Mouse (Mus musculus): ENCODE data around the gene Cpsf4.
"Not testable (repeated sequence)": the region's sequence is repeated elsewhere in the genome, so short reads cannot be mapped to it uniquely, and the experiment has no call there.

The Cpsf4 gene

GRCm38 (mm10) chr5:145166536-145167305, at the start of gene Cpsf4, which contains the start of gene Ptcd1:
Gene Cpsf4, plus strand, starts transcription at chr5:145167213.
Gene Ptcd1, minus strand, starts transcription at chr5:145167108.
- peak; percentile 99 for DNase-seq (ENCODE audit: low read depth, low spot score)

DNA sequence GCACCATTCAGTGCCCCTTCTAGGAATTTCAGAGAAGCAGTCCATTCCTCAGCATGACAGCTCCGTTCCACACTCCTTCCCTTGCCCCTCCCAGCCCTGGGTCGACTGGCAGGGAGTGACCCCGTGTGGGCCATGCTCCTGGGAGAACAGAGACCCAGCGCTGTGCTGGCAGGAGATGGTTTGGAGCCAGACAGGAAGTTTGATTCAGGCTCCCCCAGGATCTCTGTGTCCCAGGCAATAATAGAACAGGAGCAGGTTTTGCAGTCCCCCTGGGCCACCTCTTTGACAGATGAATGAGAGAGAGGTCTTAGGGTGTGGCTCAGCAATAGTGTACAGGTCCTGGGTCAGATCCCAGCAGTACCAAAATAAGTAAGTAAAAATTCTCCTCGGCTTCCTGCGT, 49.0 kb upstream of the Cpsf4 start:
- no peak for DNase-seq (ENCODE audit: low read depth, low spot score)

GRCm38 (mm10) chr5:145118461-145118860, 48.6 kb upstream of the Cpsf4 start:
- no peak for DNase-seq (ENCODE audit: low read depth, low spot score)

- DNase-seq (ENCODE audit: low read depth, low spot score), result no peak
These were observed 47.6 kb upstream of the Cpsf4 start for GRCm38 (mm10) chr5:145119385-145119784.

GRCm38 (mm10) chr5:145120921-145121320, 46.1 kb upstream of the Cpsf4 start:
- no peak for DNase-seq (ENCODE audit: low read depth, low spot score)

DNA sequence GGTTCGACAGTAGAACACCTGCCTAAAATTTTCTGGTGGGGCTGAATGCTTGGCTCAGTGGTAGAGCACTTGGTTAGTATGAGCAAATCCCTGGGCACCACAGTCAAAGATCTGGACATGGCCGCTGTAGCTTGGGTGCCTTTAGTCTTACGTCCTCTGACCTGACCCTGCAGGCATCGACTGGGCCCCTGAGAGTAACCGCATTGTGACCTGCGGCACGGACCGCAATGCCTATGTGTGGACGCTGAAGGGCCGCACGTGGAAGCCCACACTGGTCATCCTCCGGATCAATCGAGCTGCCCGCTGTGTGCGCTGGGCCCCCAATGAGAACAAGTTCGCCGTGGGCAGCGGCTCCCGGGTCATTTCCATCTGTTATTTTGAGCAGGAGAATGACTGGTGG, 43.6 kb upstream of the Cpsf4 start:
- DNase-seq (ENCODE audit: low read depth, low spot score), result no peak

- DNase-seq (ENCODE audit: low read depth, low spot score), result no peak
These were observed 40.4 kb upstream of the Cpsf4 start for GRCm38 (mm10) chr5:145126580-145126979.

DNA sequence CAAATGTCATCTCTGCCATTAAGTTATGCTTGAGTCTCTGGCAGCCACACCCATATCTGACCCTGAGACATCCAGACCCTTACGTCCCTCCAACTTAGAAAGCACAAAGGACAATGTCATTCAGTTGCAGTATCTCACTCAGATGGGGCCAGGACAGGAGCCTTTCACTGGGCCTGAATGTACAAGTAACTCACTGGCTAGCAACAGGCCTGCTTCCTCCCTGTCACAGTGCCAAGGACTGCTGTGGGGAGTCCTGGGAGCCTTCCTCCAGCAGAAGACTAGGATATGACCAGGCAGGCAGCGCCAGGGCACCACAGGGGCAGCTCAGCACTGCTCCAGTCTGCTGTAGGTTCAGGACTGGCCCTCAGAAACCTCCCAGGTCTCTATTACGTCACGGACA, 37.9 kb upstream of the Cpsf4 start:
- no peak for DNase-seq (ENCODE audit: low read depth, low spot score)

GRCm38 (mm10) chr5:145129773-145130172, 37.2 kb upstream of the Cpsf4 start:
- DNase-seq (ENCODE audit: low read depth, low spot score), result not testable (repeated sequence)

DNA sequence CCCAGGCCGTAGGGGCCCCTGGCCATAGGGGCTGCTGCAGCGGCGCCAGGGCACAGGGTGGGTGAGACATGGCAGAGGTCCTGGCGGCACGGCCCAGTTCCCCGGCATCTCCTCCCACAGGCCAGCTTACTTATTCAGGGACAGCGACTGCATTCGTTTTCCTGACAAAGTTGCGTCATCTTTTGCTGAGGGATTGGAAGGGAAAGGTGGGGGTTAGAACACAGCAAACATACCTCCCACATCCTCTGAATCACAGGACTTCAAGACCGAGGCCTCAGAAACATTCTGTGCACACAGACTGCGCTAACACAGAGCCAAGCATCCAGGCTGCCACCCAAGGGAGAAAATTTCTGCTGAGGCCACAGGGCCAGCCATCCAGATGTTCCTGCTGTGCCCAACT, 36.8 kb upstream of the Cpsf4 start:
- DNase-seq (ENCODE audit: low read depth, low spot score), result no peak

DNA sequence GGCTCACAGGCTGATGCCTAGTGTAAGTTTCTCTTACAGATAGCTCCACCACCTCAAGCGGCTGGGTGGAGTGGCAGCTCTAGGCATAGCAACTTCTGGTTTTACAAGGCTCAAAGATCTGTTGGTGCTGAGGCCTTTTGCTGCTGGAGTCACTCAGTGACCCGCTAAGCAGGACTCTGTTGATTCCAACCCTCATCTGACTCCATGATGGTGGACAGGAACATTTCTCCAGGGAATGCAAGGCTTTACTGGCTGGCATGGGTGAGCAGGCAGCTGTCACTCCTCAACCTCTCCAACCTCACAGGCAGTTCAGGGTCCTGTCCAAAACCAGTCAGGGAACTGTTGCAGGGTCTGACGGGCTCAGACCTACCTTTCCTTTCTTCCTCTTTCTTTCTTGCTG, 36.0 kb upstream of the Cpsf4 start:
- no peak for DNase-seq (ENCODE audit: low read depth, low spot score)

- not testable (repeated sequence) for DNase-seq (ENCODE audit: low read depth, low spot score)
These were observed 33.7 kb upstream of the Cpsf4 start for GRCm38 (mm10) chr5:145133275-145133674.

GRCm38 (mm10) chr5:145138836-145139235, 28.2 kb upstream of the Cpsf4 start:
- DNase-seq (ENCODE audit: low read depth, low spot score), result no peak

DNA sequence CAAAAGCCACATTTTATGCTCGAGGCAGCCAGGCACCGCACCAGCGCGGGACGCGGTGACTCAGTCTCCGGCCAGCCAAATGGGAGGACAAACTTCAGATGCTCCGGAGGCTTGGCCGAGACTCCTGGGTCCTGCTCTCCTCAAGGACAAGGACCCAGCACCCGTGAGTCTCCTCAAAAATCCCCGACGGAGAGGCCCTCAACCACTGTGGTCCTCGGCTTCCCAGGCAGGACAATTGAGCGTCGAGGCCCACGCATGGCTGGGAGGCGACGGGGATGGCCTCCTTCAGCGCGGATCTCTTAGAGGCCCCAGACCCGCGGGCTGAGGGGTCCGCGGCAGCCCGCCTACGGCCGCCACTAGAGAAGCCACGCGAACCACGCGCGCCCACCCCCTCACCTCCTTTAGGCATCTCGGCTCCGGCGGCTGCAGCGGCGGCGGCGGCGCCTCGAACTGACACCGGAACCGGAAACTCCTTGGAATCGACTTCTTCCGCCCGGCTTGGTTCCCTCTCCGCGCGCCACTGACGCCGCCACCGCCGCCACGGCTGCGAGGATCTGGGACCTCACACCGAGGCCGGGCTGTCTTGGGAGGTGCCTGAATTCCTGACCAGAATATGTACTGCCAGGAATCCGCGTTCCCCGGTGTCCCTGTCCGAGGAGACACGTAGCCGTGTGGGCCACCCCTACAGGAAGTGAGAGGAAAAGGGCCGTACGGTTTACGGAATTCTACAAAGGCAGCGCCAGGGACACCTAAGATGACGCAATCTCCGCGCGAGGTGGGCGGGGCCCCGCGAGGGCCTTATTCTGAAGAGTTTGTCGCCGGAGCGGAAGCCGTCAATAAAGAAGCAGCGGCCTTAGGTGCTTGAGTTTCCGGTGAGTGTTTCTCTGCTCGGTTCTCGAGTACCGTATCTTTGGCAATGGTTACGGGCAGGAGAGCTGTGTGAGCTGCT, 27.2 kb upstream of the Cpsf4 start, which contains the start of the genes Pdap1 and Bud31:
Gene Pdap1 (minus strand): TSS at position 668 of the 949 bp plus-strand sequence.
Gene Bud31 (plus strand): TSS at position 792 of the 949 bp plus-strand sequence.
- peak; percentile 91 for DNase-seq (ENCODE audit: low read depth, low spot score)

DNA sequence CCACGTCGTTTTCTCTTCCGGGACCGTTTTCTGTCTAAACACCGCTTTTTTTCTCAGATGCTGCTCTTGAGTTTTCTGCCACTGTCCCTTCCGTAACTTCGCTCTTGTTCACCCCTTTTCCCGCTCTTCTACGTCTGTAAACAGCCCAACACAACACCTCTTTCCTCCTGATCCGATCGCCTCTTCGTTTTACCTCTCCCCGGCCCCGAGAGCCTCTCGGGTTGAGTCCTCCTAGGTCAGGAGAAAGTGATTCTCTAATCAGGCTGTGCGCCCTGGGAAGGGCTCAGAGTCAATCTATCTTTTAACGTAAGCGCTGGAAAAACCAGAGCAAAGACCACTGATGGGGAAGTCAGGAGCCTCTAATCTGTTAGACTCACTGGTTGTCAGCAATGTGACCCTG, 26.4 kb upstream of the Cpsf4 start:
- DNase-seq (ENCODE audit: low read depth, low spot score), result no peak

GRCm38 (mm10) chr5:145147748-145148147, 19.3 kb upstream of the Cpsf4 start:
- DNase-seq (ENCODE audit: low read depth, low spot score), result no peak

DNA sequence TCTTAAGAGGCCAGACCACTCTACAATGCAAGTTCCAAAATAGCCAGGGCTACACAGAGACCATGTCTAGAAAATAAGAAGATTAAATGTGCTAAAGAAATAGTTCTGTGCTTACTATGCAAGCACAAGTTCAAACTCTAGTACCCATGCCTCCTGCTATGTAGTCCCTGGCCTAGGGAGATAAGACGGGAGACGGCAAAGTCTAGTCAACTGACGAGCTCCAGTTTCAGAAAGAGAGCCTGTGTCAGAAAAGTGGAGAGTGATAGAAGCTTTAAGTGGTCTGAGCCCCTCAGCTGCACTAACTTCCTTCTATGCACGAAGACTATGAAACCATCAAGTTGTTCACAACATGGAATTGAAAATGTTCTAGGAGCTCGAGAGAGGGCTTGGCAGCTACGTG, 17.7 kb upstream of the Cpsf4 start:
- no peak for DNase-seq (ENCODE audit: low read depth, low spot score)

- no peak for DNase-seq (ENCODE audit: low read depth, low spot score)
These were observed 14.3 kb upstream of the Cpsf4 start for GRCm38 (mm10) chr5:145152690-145153089.

DNA sequence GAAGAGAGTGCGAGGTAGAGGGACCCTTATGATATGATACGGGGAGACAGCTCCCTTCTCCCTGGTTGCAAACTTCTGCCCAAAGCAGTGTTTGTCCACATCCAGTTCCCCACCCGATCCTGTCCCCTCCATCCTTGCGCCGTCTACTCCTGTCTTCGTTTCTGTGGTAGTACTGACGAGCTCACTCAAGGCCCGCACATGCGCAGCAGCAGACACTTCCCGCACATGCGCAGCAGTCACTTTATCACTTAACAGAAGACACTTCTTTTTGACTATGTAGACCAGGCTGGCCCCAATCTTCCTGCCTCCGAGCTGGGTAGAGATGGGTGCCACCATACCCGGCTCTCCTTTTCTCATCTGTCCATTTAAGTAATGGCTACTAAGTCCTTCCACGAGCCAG, 5.7 kb upstream of the Cpsf4 start:
- no peak for DNase-seq (ENCODE audit: low read depth, low spot score)

DNA sequence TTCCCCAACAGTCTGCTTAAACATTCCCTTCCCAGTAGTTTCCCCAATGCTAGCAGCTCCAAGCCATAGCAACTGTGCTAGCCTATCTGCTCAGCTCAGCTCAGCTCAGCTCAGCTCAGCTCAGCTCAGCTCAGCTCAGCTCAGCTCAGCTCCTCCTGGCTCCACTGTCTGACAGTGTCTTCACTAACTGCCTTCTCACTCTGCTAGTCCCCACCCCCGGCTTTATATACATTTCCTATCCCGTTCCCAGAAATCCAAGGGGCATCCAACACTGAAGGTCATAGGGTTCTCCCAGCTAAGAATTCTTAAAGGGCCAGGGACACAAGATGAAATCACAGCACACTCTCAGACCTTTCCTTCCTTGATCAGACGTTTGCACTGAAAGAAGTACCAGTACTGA, 2.3 kb upstream of the Cpsf4 start:
- DNase-seq (ENCODE audit: low read depth, low spot score), result no peak

GRCm38 (mm10) chr5:145165184-145165583, 1.8 kb upstream of the Cpsf4 start:
- DNase-seq (ENCODE audit: low read depth, low spot score), result no peak

- DNase-seq (ENCODE audit: low read depth, low spot score), result no peak
These were observed 271 bp downstream of the Cpsf4 start for GRCm38 (mm10) chr5:145167306-145167661.

Data from skeletal muscle tissue, adult 2 months (tissue).